Mouse (Mus musculus) regulatory T cell (primary cell): ENCODE data around the gene Nudt14.

Experiments
- in situ Hi-C: fragments of 300-600 bp; cut with MboI, MseI; formaldehyde crosslinking; loops from one replicate; pipeline ENCODE4 v1.15.1; 2025; ENCODE audit warnings: high pct_unique_total_duplicates

Gene Nudt14

GRCm38 (mm10) chr12:112914527-112914926, 27.4 kb downstream of the Nudt14 start:
- in situ Hi-C loops, result no loop called here

GRCm38 (mm10) chr12:112912951-112913745, 28.8 kb downstream of the Nudt14 start:
- in situ Hi-C loops, result no loop called here

GRCm38 (mm10) chr12:112911701-112912100, 30.2 kb downstream of the Nudt14 start:
- in situ Hi-C loops, result no loop called here

- in situ Hi-C loops, result no loop called here
Measured at GRCm38 (mm10) chr12:112908991-112909390, 32.9 kb downstream of the Nudt14 start.

GRCm38 (mm10) chr12:112905001-112905400, 36.9 kb downstream of the Nudt14 start:
- in situ Hi-C loops, result no loop called here

GRCm38 (mm10) chr12:112903941-112904340, 38.0 kb downstream of the Nudt14 start:
- in situ Hi-C loops, result no loop called here

GRCm38 (mm10) chr12:112900641-112901040, 41.3 kb downstream of the Nudt14 start:
- in situ Hi-C loops, result no loop called here

GRCm38 (mm10) chr12:112898960-112899359, 43.0 kb downstream of the Nudt14 start:
- in situ Hi-C loops, result no loop called here

GRCm38 (mm10) chr12:112898351-112898750, 43.6 kb downstream of the Nudt14 start:
- in situ Hi-C loops, result no loop called here

GRCm38 (mm10) chr12:112897522-112898212, 44.3 kb downstream of the Nudt14 start:
- in situ Hi-C loops, result no loop called here

GRCm38 (mm10) chr12:112894969-112895368, 47.0 kb downstream of the Nudt14 start:
- in situ Hi-C loops, result no loop called here

- in situ Hi-C loops, result no loop called here
Measured at GRCm38 (mm10) chr12:112894303-112894884, 47.5 kb downstream of the Nudt14 start.

GRCm38 (mm10) chr12:112885465-112885864, 56.5 kb downstream of the Nudt14 start:
- in situ Hi-C loops, result no loop called here
